Mouse (Mus musculus) thymus, postnatal 14 days (tissue): ENCODE results near the gene Dctpp1.
A peak's percentile ranks its signal among the peaks of the same experiment; 100 is the strongest.

Experiments
- DNase-seq: peaks from one replicate; pipeline ENCODE4 v3.0.0; 2021

Dctpp1 gene

GRCm38 (mm10) chr7:127260309-127261111, at the start of gene Dctpp1:
Gene Dctpp1, minus strand, starts transcription at chr7:127260709.
- DNase-seq, result peak; percentile 97

GRCm38 (mm10) chr7:127309951-127310350, 49.4 kb upstream of the Dctpp1 start:
- no peak for DNase-seq

GRCm38 (mm10) chr7:127308887-127309286, 48.4 kb upstream of the Dctpp1 start:
- peak; percentile 71 for DNase-seq

- peak; percentile 41 for DNase-seq
These were observed 47.9 kb upstream of the Dctpp1 start for GRCm38 (mm10) chr7:127308431-127308830.

- DNase-seq, result peak; percentile 36
These were observed 37.2 kb upstream of the Dctpp1 start for GRCm38 (mm10) chr7:127297586-127298193.

- peak; percentile 55 for DNase-seq
These were observed 36.5 kb upstream of the Dctpp1 start for GRCm38 (mm10) chr7:127296786-127297555.

- peak; percentile 82 for DNase-seq
These were observed 35.6 kb upstream of the Dctpp1 start, which contains the start of gene Itgal for GRCm38 (mm10) chr7:127296098-127296497. Gene Itgal, plus strand, starts transcription at chr7:127296260.

- DNase-seq, result no peak
These were observed 29.6 kb upstream of the Dctpp1 start for GRCm38 (mm10) chr7:127290142-127290541.

- DNase-seq, result no peak
These were observed 28.8 kb upstream of the Dctpp1 start for GRCm38 (mm10) chr7:127289306-127289705.

- DNase-seq, result peak; percentile 56
These were observed 27.4 kb upstream of the Dctpp1 start for GRCm38 (mm10) chr7:127287940-127288339.

- peak; percentile 73 for DNase-seq
These were observed 24.6 kb upstream of the Dctpp1 start for GRCm38 (mm10) chr7:127285154-127285553.

- DNase-seq, result peak; percentile 68
These were observed 21.7 kb upstream of the Dctpp1 start for GRCm38 (mm10) chr7:127282190-127282589.

GRCm38 (mm10) chr7:127281114-127281513, 20.6 kb upstream of the Dctpp1 start:
- DNase-seq, result peak; percentile 61

- DNase-seq, result peak; percentile 59
These were observed 19.6 kb upstream of the Dctpp1 start for GRCm38 (mm10) chr7:127280092-127280491.

GRCm38 (mm10) chr7:127278311-127278710, 17.8 kb upstream of the Dctpp1 start:
- DNase-seq, result peak; percentile 87

GRCm38 (mm10) chr7:127276519-127276961, 16.0 kb upstream of the Dctpp1 start:
- DNase-seq, result no peak

GRCm38 (mm10) chr7:127273925-127274789, 13.6 kb upstream of the Dctpp1 start, which contains the start of gene Sephs2:
Gene Sephs2, minus strand, starts transcription at chr7:127274055.
- peak; percentile 95 for DNase-seq

- peak; percentile 56 for DNase-seq
These were observed 12.8 kb upstream of the Dctpp1 start for GRCm38 (mm10) chr7:127273118-127273923.

- no peak for DNase-seq
These were observed 12.1 kb upstream of the Dctpp1 start for GRCm38 (mm10) chr7:127272566-127272965.

- no peak for DNase-seq
These were observed 10.6 kb upstream of the Dctpp1 start for GRCm38 (mm10) chr7:127271093-127271492.

- no peak for DNase-seq
These were observed 10.2 kb upstream of the Dctpp1 start for GRCm38 (mm10) chr7:127270666-127271065.
